Mouse (Mus musculus): ENCODE data around the gene Tll1. TPM values are rescaled to one million over a fixed set of nuclear protein-coding genes. Genes with fewer than 3 reads are reported as not detected.

The Tll1 gene
- total and polyA plus RNA-seq, 2 experiments from 2014 or later: 2.4 to 5.9 TPM

DNA sequence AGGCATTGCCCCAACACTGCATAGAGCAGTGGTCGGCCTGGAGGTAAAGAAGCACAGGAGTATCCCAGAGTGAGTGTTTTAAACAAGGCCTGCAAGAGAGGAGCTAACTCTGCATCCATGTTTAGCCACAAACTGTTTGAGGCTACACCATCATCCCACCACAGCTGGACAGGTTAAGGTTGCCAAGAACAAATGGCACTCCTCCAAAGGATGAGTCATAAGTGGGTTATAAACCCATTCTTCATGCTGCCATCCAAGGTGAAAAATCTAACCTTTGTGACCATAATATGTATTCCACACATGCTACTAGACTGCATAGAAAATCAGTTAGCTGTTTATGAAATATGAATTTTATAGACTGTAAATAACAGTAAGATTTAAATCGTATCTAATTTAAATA lies 29.1 kb downstream of the Tll1 start:
- no peaks in the 10 kb centered on the region for H3K27me3 ChIP-seq (ENCODE audit: insufficient read depth, low read length)
- WGBS: 89% methylated on average over 2 of the region's 2 CpGs
- H3K9ac ChIP-seq (replicated peaks; ENCODE audit: low read length): no peak overlapping the region
- H3K27ac ChIP-seq: no peak overlapping the region
- H3K36me3 ChIP-seq (ENCODE audit: insufficient read depth, low read length): no peaks in the 10 kb centered on the region
- no peaks in the 10 kb centered on the region for H3K4me1 ChIP-seq (ENCODE audit: insufficient read depth, low read length)
- no peak overlapping the region for H3K4me3 ChIP-seq (ENCODE audit: low read length)
- TF ChIP-seq CTCF (IDR thresholded peaks at IDR 0.05; ENCODE audit: low read depth): no peak
- ATAC-seq (no peak), DNase-seq (ENCODE audit: low spot score) (no peak)
- H3K9me3 ChIP-seq (ENCODE audit: low read length): no peaks in the 10 kb centered on the region
- no peak overlapping the region for H3K4me2 ChIP-seq (ENCODE audit: low read depth, low read length)

GRCm38 (mm10) chr8:64174916-64175315 lies 31.2 kb downstream of the Tll1 start:
- no peak overlapping the region for H3K9ac ChIP-seq (replicated peaks; ENCODE audit: low read length)
- no peak for DNase-seq (ENCODE audit: low spot score)
- H3K27me3 ChIP-seq (ENCODE audit: insufficient read depth, low read length): no peaks in the 10 kb centered on the region
- ATAC-seq: no peak
- no peaks in the 10 kb centered on the region for H3K9me3 ChIP-seq (ENCODE audit: low read length)
- no peaks in the 10 kb centered on the region for H3K4me1 ChIP-seq (ENCODE audit: insufficient read depth, low read length)
- WGBS: 70% methylated on average over 3 of the region's 3 CpGs
- no peaks in the 10 kb centered on the region for H3K36me3 ChIP-seq (ENCODE audit: insufficient read depth, low read length)
- H3K4me2 ChIP-seq (ENCODE audit: low read depth, low read length): no peak overlapping the region
- H3K4me3 ChIP-seq (ENCODE audit: low read length): no peak overlapping the region
- no peak for TF ChIP-seq CTCF (IDR thresholded peaks at IDR 0.05; ENCODE audit: low read depth)
- H3K27ac ChIP-seq: no peak overlapping the region

GRCm38 (mm10) chr8:64173759-64174158 lies 32.3 kb downstream of the Tll1 start:
- H3K36me3 ChIP-seq (ENCODE audit: insufficient read depth, low read length): no peaks in the 10 kb centered on the region
- 66% methylated on average over 2 of the region's 2 CpGs for WGBS
- H3K27ac ChIP-seq: no peak overlapping the region
- DNase-seq (ENCODE audit: low spot score) (no peak), ATAC-seq (no peak)
- TF ChIP-seq CTCF (IDR thresholded peaks at IDR 0.05; ENCODE audit: low read depth): no peak
- H3K9me3 ChIP-seq (ENCODE audit: low read length): no peaks in the 10 kb centered on the region
- H3K9ac ChIP-seq (replicated peaks; ENCODE audit: low read length): no peak overlapping the region
- no peaks in the 10 kb centered on the region for H3K27me3 ChIP-seq (ENCODE audit: insufficient read depth, low read length)
- no peaks in the 10 kb centered on the region for H3K4me1 ChIP-seq (ENCODE audit: insufficient read depth, low read length)
- no peak overlapping the region for H3K4me3 ChIP-seq (ENCODE audit: low read length)
- no peak overlapping the region for H3K4me2 ChIP-seq (ENCODE audit: low read depth, low read length)

GRCm38 (mm10) chr8:64152899-64153891 lies 52.9 kb downstream of the Tll1 start:
- no peaks in the 10 kb centered on the region for H3K27me3 ChIP-seq (ENCODE audit: insufficient read depth, low read length)
- no peak for TF ChIP-seq CTCF (IDR thresholded peaks at IDR 0.05; ENCODE audit: low read depth)
- H3K27ac ChIP-seq: peak overlapping the region; percentile 62
- H3K4me2 ChIP-seq (ENCODE audit: low read depth, low read length): 0 out of 2 replicates have a peak overlapping the region, but pooled peaks have one; percentile 14
- H3K9ac ChIP-seq (replicated peaks; ENCODE audit: low read length): no peak overlapping the region
- WGBS: 23% methylated on average over 9 of the region's 9 CpGs
- H3K4me1 ChIP-seq (ENCODE audit: insufficient read depth, low read length): no peaks in the 10 kb centered on the region
- H3K4me3 ChIP-seq (ENCODE audit: low read length): no peak overlapping the region
- ATAC-seq (peak; percentile 70), DNase-seq (ENCODE audit: low spot score) (peak; percentile 43)
- H3K36me3 ChIP-seq (ENCODE audit: insufficient read depth, low read length): no peaks in the 10 kb centered on the region
- no peaks in the 10 kb centered on the region for H3K9me3 ChIP-seq (ENCODE audit: low read length)

GRCm38 (mm10) chr8:64152216-64152804 lies 53.8 kb downstream of the Tll1 start:
- no peak overlapping the region for H3K9ac ChIP-seq (replicated peaks; ENCODE audit: low read length)
- TF ChIP-seq CTCF (IDR thresholded peaks at IDR 0.05; ENCODE audit: low read depth): no peak
- H3K36me3 ChIP-seq (ENCODE audit: insufficient read depth, low read length): no peaks in the 10 kb centered on the region
- DNase-seq (ENCODE audit: low spot score) (peak; percentile 64), ATAC-seq (peak; percentile 90)
- H3K9me3 ChIP-seq (ENCODE audit: low read length): no peaks in the 10 kb centered on the region
- 34% methylated on average over 9 of the region's 9 CpGs for WGBS
- no peak overlapping the region for H3K4me3 ChIP-seq (ENCODE audit: low read length)
- peak overlapping the region; percentile 62; the same call in 1 of the 2 replicates for H3K27ac ChIP-seq
- no peaks in the 10 kb centered on the region for H3K27me3 ChIP-seq (ENCODE audit: insufficient read depth, low read length)
- no peaks in the 10 kb centered on the region for H3K4me1 ChIP-seq (ENCODE audit: insufficient read depth, low read length)
- H3K4me2 ChIP-seq (ENCODE audit: low read depth, low read length): no peak overlapping the region

- no peak for TF ChIP-seq CTCF (IDR thresholded peaks at IDR 0.05; ENCODE audit: low read depth)
- H3K4me2 ChIP-seq (ENCODE audit: low read depth, low read length): no peak overlapping the region
- no peaks in the 10 kb centered on the region for H3K4me1 ChIP-seq (ENCODE audit: insufficient read depth, low read length)
- 71% methylated on average over 1 of the region's 1 CpGs for WGBS
- no peak overlapping the region for H3K27ac ChIP-seq
- no peaks in the 10 kb centered on the region for H3K9me3 ChIP-seq (ENCODE audit: low read length)
- DNase-seq (ENCODE audit: low spot score): no peak
- no peaks in the 10 kb centered on the region for H3K27me3 ChIP-seq (ENCODE audit: insufficient read depth, low read length)
- H3K9ac ChIP-seq (replicated peaks; ENCODE audit: low read length): no peak overlapping the region
- no peaks in the 10 kb centered on the region for H3K36me3 ChIP-seq (ENCODE audit: insufficient read depth, low read length)
- ATAC-seq: no peak
- no peak overlapping the region for H3K4me3 ChIP-seq (ENCODE audit: low read length)
Observed at GRCm38 (mm10) chr8:64136593-64136992, 69.5 kb downstream of the Tll1 start.

Measured in hindbrain, postnatal 0 days (tissue).